Mouse (Mus musculus) olfactory bulb, adult 2 months (tissue): ENCODE data around the gene Uroc1.

Experiments used
- CTCF ChIP-seq: fragments of 200-500 bp; IDR thresholded peaks from 2 replicates; pipeline ENCODE4 v1.5.1; 2012; ENCODE audit warnings: low read depth, mild to moderate bottlenecking, low read length, moderate library complexity; ENCODE audit not compliant: insufficient read depth
- POLR2A ChIP-seq: fragments of 200-500 bp; IDR thresholded peaks from 2 replicates; pipeline ENCODE4 v1.6.1; 2012; ENCODE audit warnings: mild to moderate bottlenecking, low read depth, low read length, moderate library complexity; ENCODE audit not compliant: insufficient read depth

DNA sequence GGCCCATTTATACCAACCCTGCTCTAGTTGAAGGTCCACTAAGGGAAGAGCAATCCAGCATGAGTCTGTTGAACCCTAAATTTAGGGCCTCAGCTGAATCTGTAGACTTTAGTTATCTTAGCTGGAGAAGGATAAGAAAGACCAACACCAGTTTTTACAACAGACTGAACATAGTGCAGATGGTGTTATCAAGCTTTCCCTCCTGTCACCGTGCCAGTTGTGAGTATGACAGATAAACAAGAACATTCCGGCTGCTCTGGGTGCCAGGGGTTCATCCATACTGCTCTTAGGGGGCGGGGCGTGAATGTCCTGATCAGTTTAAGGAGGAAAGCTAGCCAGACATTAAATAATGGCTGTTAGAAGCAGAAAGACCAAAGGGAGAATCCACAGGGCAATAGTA is 41.6 kb downstream of the Uroc1 start:
- TF ChIP-seq POLR2A (no peak), CTCF (no peak)
